Mouse (Mus musculus) intestine, postnatal 0 days (tissue): ENCODE data around the gene Pld6. TPM values are rescaled to one million over a fixed set of nuclear protein-coding genes. Genes with fewer than 3 reads are reported as not detected.

Experiments
- ATAC-seq: fragments of 200-750 bp; cut with Nextera tagmentation; 2 replicates; pipeline ENCODE4 v1.8.0; 2017; ENCODE audit warnings: mild to moderate bottlenecking, moderate TSS enrichment, moderate library complexity
- H3K27ac ChIP-seq: fragments of 300-500 bp; sonication (generic); 2 replicates; pipeline ENCODE4 v1.5.1; 2014; ENCODE audit warnings: mild to moderate bottlenecking, low read depth, low read length, moderate library complexity
- H3K27me3 ChIP-seq: fragments of 300-500 bp; sonication (generic); replicated peaks from 2 replicates; pipeline ENCODE4 v1.6.1; 2014; ENCODE audit warnings: low read length, mixed read lengths; ENCODE audit not compliant: control insufficient read depth, insufficient read depth
- H3K36me3 ChIP-seq: fragments of 300-500 bp; sonication (generic); 2 replicates; pipeline ENCODE4 v1.6.1; 2014; ENCODE audit warnings: mild to moderate bottlenecking, moderate library complexity; ENCODE audit not compliant: control insufficient read depth, insufficient read depth
- H3K4me1 ChIP-seq: fragments of 300-500 bp; sonication (generic); replicated peaks from 2 replicates; pipeline ENCODE4 v1.6.1; 2014; ENCODE audit warnings: antibody characterized with exemption, low read length, mixed read lengths; ENCODE audit not compliant: control insufficient read depth, insufficient read depth
- H3K4me2 ChIP-seq: fragments of 300-500 bp; sonication (generic); replicated peaks from 2 replicates; pipeline ENCODE4 v1.6.1; 2014; ENCODE audit warnings: low read depth, mild to moderate bottlenecking, moderate library complexity
- H3K4me3 ChIP-seq: fragments of 300-500 bp; sonication (generic); 2 replicates; pipeline ENCODE4 v1.5.1; 2014; ENCODE audit warnings: low read depth, low read length
- H3K9ac ChIP-seq: fragments of 300-500 bp; sonication (generic); 2 replicates; pipeline ENCODE4 v1.6.1; 2014; ENCODE audit warnings: mild to moderate bottlenecking, low read depth, low read length
- H3K9me3 ChIP-seq: fragments of 300-500 bp; sonication (generic); 2 replicates; pipeline ENCODE4 v1.6.1; 2016; ENCODE audit warnings: mixed run types; ENCODE audit not compliant: control insufficient read depth
- CTCF ChIP-seq: sonication (generic); IDR thresholded peaks from 2 replicates; pipeline ENCODE4 v1.5.1; 2016; ENCODE audit warnings: low read depth, mild to moderate bottlenecking, control low read depth, antibody characterized with exemption, moderate library complexity
- WGBS: fragments of 180-500 bp; shearing (Covaris S2); extraction: QIAGEN DNeasy Blood & Tissue Kit; methylation state at CpG from one replicate; pipeline ENCODE4 v1.1.7; 2014; 5-methylcytosine and 5-hydroxymethylcytosine counted together
- polyA plus RNA-seq: library from polyadenylated mRNA; unstranded; fragments of >200 nt; fragmentation: Nextera tagmentation; extraction: Ambion mirVana; gene quantifications from 2 replicates; pipeline ENCODE4 v1.2.1, GENCODE M21; 2015

The Pld6 gene
- polyA plus RNA-seq: 0.67 and 0.89 TPM in 2 replicates

DNA sequence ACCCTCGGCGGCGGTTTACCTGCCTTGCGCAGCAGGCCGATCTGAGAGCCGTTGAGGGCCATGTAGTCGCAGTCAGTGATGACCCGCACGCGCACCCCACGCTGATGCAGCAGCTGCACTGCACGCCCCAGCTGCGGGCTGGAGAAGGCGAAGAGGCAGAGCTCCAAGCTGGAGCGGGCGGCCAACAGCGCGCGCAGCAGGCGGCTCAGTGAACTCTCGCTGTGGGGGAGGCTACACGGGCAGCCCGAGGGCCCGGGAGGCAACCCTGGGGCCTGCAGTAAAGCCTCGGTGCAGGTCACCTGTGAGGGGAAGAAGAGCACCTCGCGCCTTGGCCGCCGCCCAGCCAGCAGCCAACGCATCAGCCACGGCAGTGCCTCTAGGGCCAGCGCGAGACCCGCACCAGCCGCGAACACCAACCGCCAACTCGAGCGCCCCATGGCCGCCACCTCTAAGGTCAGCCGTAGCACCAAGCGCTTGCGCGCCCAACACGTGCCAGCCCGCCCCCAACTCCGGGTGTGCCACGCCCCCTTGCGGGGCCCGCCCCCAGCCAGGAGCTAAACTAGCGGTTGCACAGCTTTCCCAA is at the start of gene Pld6:
TSS of gene Pld6 (minus strand) at position 447 of the 583 bp plus-strand sequence.
- WGBS: 1% methylated on average over 50 of the region's 51 CpGs
- Histone ChIP-seq H3K9me3 (no peaks in the 10 kb centered on the region), H3K4me3 (peak within 1 kb of the TSS; percentile 44), H3K9ac (peak within 1 kb of the TSS; percentile 46), H3K4me1 (peaks cover 8% of the 10 kb centered on the region; the same call in 1 of the 2 replicates), H3K36me3 (peaks cover 13% of the 10 kb centered on the region), H3K27ac (no peak within 1 kb of the TSS), H3K4me2 (peak within 1 kb of the TSS; percentile 91), H3K27me3 (no peaks in the 10 kb centered on the region)
- TF ChIP-seq CTCF: peak; percentile 6; the same call in 1 of the 2 replicates
- peak; percentile 62 for ATAC-seq

DNA sequence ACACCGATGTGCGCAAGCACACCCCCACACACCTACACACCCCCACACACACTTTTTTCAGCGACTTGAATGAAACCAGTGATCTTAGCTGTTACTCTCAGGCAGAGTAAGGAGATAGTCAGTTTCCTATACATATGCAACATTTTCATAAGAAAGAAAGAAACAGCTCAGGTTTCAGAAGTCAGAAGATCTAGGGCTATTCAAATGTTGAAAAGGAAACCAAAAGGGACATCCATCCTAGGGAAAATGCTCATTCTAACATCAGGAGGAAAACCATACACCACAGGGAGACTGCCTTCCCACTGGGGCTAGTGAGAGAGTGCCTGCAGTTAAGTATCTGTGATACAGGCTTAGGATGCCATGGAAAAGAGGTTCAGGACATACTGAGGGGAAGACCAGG is 34.2 kb upstream of the Pld6 start:
- Histone ChIP-seq H3K4me1 (no peaks in the 10 kb centered on the region), H3K9ac (no peak overlapping the region), H3K4me3 (no peak overlapping the region), H3K9me3 (no peaks in the 10 kb centered on the region), H3K4me2 (no peak overlapping the region), H3K27me3 (no peaks in the 10 kb centered on the region), H3K36me3 (peaks cover 99% of the 10 kb centered on the region), H3K27ac (no peak overlapping the region)
- TF ChIP-seq CTCF: no peak
- no peak for ATAC-seq
- WGBS: 91% methylated on average over 3 of the region's 3 CpGs

- no peaks in the 10 kb centered on the region for H3K27me3 ChIP-seq
- no peak overlapping the region for H3K9ac ChIP-seq
- WGBS: 95% methylated on average over 3 of the region's 3 CpGs
- H3K36me3 ChIP-seq: peaks cover 67% of the 10 kb centered on the region
- no peaks in the 10 kb centered on the region for H3K9me3 ChIP-seq
- H3K4me1 ChIP-seq: no peaks in the 10 kb centered on the region
- no peak for ATAC-seq
- H3K27ac ChIP-seq: no peak overlapping the region
- H3K4me3 ChIP-seq: no peak overlapping the region
- TF ChIP-seq CTCF: no peak
- H3K4me2 ChIP-seq: no peak overlapping the region
These were observed 30.5 kb upstream of the Pld6 start for GRCm38 (mm10) chr11:59817916-59818315.

DNA sequence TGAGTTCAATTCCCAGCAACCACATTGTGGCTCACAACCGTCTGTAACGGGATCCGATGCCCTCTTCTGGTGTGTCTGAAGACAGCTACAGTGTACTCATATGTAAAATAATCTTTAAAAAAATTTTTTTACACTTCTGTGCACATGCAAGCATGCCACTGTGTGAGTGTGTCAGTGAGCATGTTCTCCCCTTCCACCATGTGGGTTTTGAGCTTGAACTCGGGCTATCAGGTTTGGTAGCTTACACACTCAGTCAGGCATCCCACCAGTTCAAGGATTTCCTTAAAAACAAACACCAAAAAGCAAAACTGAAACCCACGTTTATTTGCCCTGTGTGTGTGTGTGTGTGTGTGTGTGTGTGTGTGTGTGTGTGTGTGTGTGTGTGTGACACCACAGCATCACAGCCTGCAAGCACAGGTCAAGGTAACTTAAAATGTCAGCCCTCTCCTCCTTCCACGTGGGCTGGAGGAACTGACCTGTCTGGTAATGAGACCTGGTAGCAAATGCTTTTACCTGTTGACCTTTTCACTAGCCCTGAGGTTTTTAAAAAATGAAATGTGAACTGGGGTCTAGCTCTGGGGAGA is 28.1 kb upstream of the Pld6 start:
- Histone ChIP-seq H3K36me3 (peaks cover 44% of the 10 kb centered on the region), H3K27me3 (no peaks in the 10 kb centered on the region), H3K9ac (no peak overlapping the region), H3K9me3 (no peaks in the 10 kb centered on the region), H3K4me3 (no peak overlapping the region), H3K27ac (no peak overlapping the region), H3K4me1 (no peaks in the 10 kb centered on the region), H3K4me2 (no peak overlapping the region)
- WGBS: 85% methylated on average over 6 of the region's 6 CpGs
- no peak for TF ChIP-seq CTCF
- no peak for ATAC-seq

DNA sequence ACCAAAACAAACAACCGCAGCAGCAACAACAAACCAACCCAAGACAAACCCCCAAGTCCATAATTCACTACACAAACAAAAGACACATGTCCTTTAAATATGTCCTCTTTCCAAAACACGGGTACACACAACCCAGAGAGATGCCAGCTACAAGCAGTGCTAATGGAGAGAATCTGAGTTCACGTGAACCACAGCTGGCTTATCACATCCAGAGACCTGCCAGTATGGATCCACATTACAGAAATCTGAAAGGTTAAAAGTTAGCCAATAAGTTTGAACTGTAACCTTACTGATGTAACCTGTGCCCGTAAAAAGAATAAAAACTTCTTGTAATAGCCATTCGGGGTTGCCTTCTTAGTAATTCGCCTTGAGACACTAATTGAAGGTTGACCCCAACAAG is 27.5 kb upstream of the Pld6 start:
- WGBS: 77% methylated on average over 6 of the region's 6 CpGs
- no peak for ATAC-seq
- H3K4me1 ChIP-seq: no peaks in the 10 kb centered on the region
- no peak overlapping the region for H3K9ac ChIP-seq
- H3K27me3 ChIP-seq: no peaks in the 10 kb centered on the region
- peaks cover 39% of the 10 kb centered on the region for H3K36me3 ChIP-seq
- no peak for TF ChIP-seq CTCF
- H3K4me3 ChIP-seq: no peak overlapping the region
- no peaks in the 10 kb centered on the region for H3K9me3 ChIP-seq
- H3K4me2 ChIP-seq: no peak overlapping the region
- H3K27ac ChIP-seq: no peak overlapping the region

DNA sequence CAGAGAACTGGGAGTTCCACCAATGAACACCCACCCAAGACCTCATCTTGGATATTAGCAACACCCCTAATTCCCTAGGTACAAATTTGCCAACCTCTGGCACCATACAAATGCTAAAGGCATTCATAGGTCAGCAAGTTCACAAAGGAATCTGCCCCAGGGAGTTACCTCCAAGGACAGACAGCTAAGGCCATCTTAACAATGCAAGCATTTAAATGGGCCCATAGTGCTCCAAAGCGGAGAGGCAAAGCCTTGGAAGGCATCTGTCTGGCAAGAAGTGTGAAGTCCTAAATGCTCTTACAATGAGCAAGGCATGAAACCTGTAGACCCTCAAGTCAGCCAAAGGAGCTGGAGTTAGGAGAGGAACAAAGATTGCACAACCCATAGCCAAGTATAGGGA is 26.9 kb upstream of the Pld6 start:
- Histone ChIP-seq H3K36me3 (peaks cover 33% of the 10 kb centered on the region), H3K9me3 (no peaks in the 10 kb centered on the region), H3K4me3 (no peak overlapping the region), H3K27me3 (no peaks in the 10 kb centered on the region), H3K4me2 (no peak overlapping the region), H3K4me1 (no peaks in the 10 kb centered on the region), H3K27ac (no peak overlapping the region), H3K9ac (no peak overlapping the region)
- ATAC-seq: no peak
- TF ChIP-seq CTCF: no peak
- 83% methylated on average over 1 of the region's 1 CpGs for WGBS
